Mouse (Mus musculus): ENCODE measurements around the gene Ubr2.

DNA sequence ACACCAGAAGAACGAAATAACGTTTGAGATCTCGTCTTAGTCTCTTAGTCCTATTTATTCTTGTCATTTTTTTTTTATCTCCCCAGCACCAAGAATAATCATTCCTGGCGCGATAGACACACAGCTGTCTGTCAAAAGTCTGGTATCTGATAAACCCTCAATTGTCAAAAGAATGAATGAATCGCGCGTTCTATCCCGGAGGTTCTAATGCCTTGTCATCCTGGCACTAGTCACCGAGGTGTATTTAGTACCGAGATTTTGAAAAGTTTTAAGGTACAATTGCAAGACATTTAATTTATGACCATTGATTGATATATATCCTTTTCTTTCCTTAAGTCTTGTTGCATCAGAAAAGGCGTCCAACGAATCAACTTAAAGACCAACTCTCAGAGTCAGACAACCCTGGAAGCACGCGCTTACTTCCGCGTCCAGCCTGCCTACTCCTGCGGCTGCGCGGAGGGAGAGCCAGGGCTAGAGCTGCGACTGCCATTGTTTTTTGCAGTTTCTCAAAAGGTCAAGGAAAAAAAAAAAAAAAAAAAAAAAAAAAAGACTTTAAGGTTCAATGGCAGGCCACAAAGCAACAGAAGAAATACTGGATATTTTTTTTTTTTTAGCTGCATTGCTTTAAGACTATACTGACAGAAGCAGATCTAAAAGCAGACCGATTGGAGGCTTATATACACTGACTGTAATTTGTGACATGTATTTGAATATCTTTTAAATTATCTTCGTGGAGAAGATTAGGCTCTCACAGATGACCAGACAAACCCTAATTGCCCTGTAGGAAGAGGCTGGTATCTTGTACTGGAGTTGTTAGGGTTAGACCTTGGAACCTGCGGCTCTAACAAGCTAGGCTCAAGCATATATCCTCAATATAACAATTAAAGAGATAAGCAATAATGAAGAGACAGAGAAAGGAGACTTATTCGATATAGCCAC is 635 bp upstream of the Ubr2 start:
- TF ChIP-seq ZNF384 (IDR thresholded peaks at IDR 0.05; ENCODE audit: low read depth, low read length), result peak; percentile 94
- TF ChIP-seq HCFC1 (IDR thresholded peaks at IDR 0.05; ENCODE audit: borderline replicate concordance, insufficient read depth, low read length), result no peak
- TF ChIP-seq ZC3H11A (IDR thresholded peaks at IDR 0.05; ENCODE audit: borderline replicate concordance, low read depth, low read length), result no peak
- no peak; the same call in 1 of the 2 replicates for TF ChIP-seq CHD2 (IDR thresholded peaks at IDR 0.05; ENCODE audit: low read depth, low read length)
- TF ChIP-seq MAFK (IDR thresholded peaks at IDR 0.05; ENCODE audit: insufficient read depth, low read depth, low read length), result no peak

Measured in ES-E14 (cell line).